Mouse (Mus musculus): ENCODE measurements around the gene Ptprd. TPM values are rescaled to one million over a fixed set of nuclear protein-coding genes. Genes with fewer than 3 reads are reported as not detected.
A peak's percentile ranks its signal among the peaks of the same experiment; 100 is the strongest.

The Ptprd gene
- polyA plus RNA-seq, 1 experiment from 2014 or later, result 4.0 TPM

- no peak overlapping the region; the same call in 1 of the 2 replicates for H3K4me2 ChIP-seq
- 0 out of 2 replicates have a peak, but pooled peaks have one; percentile 42 for ATAC-seq
- no peak overlapping the region for H3K9ac ChIP-seq
- H3K27me3 ChIP-seq (replicated peaks), result no peaks in the 10 kb centered on the region
- H3K9me3 ChIP-seq (replicated peaks), result no peaks in the 10 kb centered on the region
- no peaks in the 10 kb centered on the region for H3K4me1 ChIP-seq
- no peaks in the 10 kb centered on the region for H3K36me3 ChIP-seq
- no peak overlapping the region for H3K27ac ChIP-seq
- WGBS (ENCODE audit: insufficient replicate concordance), result 50% methylated on average over 3 of the region's 3 CpGs
- H3K4me3 ChIP-seq, result no peak overlapping the region
Measured at GRCm38 (mm10) chr4:76344059-76344458, 1867.7 kb downstream of the Ptprd start.

GRCm38 (mm10) chr4:76337926-76338325 lies 1873.8 kb downstream of the Ptprd start:
- H3K27ac ChIP-seq, result no peak overlapping the region
- no peaks in the 10 kb centered on the region for H3K27me3 ChIP-seq (replicated peaks)
- no peak overlapping the region for H3K4me2 ChIP-seq
- no peak overlapping the region for H3K4me3 ChIP-seq
- no peaks in the 10 kb centered on the region for H3K9me3 ChIP-seq (replicated peaks)
- H3K4me1 ChIP-seq, result no peaks in the 10 kb centered on the region
- no peaks in the 10 kb centered on the region for H3K36me3 ChIP-seq
- no peak for ATAC-seq
- no peak overlapping the region for H3K9ac ChIP-seq
- WGBS (ENCODE audit: insufficient replicate concordance), result 56% methylated on average over 1 of the region's 1 CpGs

- Histone ChIP-seq H3K27ac (no peak overlapping the region), H3K36me3 (no peaks in the 10 kb centered on the region), H3K9me3 (replicated peaks) (no peaks in the 10 kb centered on the region), H3K9ac (no peak overlapping the region), H3K4me2 (peak overlapping the region; percentile 33), H3K4me1 (no peaks in the 10 kb centered on the region), H3K27me3 (replicated peaks) (no peaks in the 10 kb centered on the region), H3K4me3 (no peak overlapping the region)
- WGBS (ENCODE audit: insufficient replicate concordance), result 33% methylated on average over 11 of the region's 11 CpGs
- ATAC-seq, result no peak
Measured at GRCm38 (mm10) chr4:76327346-76327745, 1884.4 kb downstream of the Ptprd start.

DNA sequence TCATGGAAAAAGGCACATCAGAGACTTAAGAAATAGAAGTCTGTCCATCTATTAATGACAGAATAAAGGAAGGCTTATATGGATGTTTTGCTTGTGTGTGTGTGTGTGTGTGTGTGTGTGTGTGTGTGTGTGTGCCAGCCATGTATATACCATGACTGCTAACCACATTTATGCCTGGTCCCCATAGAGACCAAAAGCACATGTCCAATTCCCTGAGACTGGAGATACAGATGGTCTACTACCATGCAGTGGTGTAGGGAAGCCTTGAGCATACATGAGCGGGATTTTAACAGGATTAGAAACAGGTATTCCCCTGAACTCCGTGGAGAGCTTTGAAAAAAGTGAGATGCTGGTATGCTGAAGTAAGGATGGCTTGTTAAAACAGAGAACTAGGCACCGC lies 1886.1 kb downstream of the Ptprd start:
- Histone ChIP-seq H3K4me3 (no peak overlapping the region), H3K9me3 (replicated peaks) (no peaks in the 10 kb centered on the region), H3K4me1 (no peaks in the 10 kb centered on the region), H3K4me2 (no peak overlapping the region), H3K36me3 (no peaks in the 10 kb centered on the region), H3K9ac (no peak overlapping the region), H3K27ac (no peak overlapping the region), H3K27me3 (replicated peaks) (no peaks in the 10 kb centered on the region)
- WGBS (ENCODE audit: insufficient replicate concordance), result 61% methylated on average over 3 of the region's 3 CpGs
- no peak for ATAC-seq

GRCm38 (mm10) chr4:76324928-76325327 lies 1886.8 kb downstream of the Ptprd start:
- Histone ChIP-seq H3K4me1 (no peaks in the 10 kb centered on the region), H3K27me3 (replicated peaks) (no peaks in the 10 kb centered on the region), H3K4me2 (no peak overlapping the region), H3K27ac (no peak overlapping the region), H3K4me3 (no peak overlapping the region), H3K9ac (no peak overlapping the region), H3K9me3 (replicated peaks) (no peaks in the 10 kb centered on the region), H3K36me3 (no peaks in the 10 kb centered on the region)
- WGBS (ENCODE audit: insufficient replicate concordance), result 73% methylated on average over 10 of the region's 10 CpGs
- no peak for ATAC-seq

DNA sequence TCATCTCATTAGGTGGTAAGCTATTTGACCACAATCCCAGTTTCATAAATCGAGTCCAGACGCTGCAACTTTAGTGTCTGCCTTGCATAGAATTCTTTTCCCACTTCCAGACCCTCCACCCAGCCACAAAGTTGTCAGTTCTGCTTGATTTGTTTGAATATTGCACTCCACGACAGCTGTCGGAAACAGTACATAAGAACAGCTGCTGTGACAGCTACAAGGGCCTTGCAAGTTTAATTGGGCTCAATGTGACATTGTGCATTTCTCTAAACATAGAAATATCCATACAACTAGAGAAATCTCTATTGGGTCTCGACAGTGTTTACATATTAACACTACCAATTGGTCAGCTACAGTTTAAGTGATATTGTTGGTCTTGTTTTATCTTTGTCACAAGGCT lies 1887.3 kb downstream of the Ptprd start:
- Histone ChIP-seq H3K4me3 (no peak overlapping the region), H3K27ac (no peak overlapping the region), H3K4me2 (no peak overlapping the region), H3K27me3 (replicated peaks) (no peaks in the 10 kb centered on the region), H3K4me1 (no peaks in the 10 kb centered on the region), H3K9ac (no peak overlapping the region), H3K9me3 (replicated peaks) (no peaks in the 10 kb centered on the region), H3K36me3 (no peaks in the 10 kb centered on the region)
- ATAC-seq, result no peak
- whole genome bisulfite sequencing (ENCODE audit: insufficient replicate concordance), result 64% methylated on average over 5 of the region's 5 CpGs

- Histone ChIP-seq H3K4me2 (no peak overlapping the region), H3K9ac (no peak overlapping the region), H3K27ac (no peak overlapping the region), H3K4me3 (no peak overlapping the region), H3K27me3 (replicated peaks) (no peaks in the 10 kb centered on the region), H3K4me1 (no peaks in the 10 kb centered on the region), H3K36me3 (no peaks in the 10 kb centered on the region), H3K9me3 (replicated peaks) (no peaks in the 10 kb centered on the region)
- 62% methylated on average over 4 of the region's 4 CpGs for WGBS (ENCODE audit: insufficient replicate concordance)
- no peak for ATAC-seq
Measured at GRCm38 (mm10) chr4:76319874-76320273, 1891.9 kb downstream of the Ptprd start.

GRCm38 (mm10) chr4:76315977-76316376 lies 1895.8 kb downstream of the Ptprd start:
- no peaks in the 10 kb centered on the region for H3K27me3 ChIP-seq (replicated peaks)
- no peak for ATAC-seq
- no peak overlapping the region for H3K4me3 ChIP-seq
- H3K4me1 ChIP-seq, result no peaks in the 10 kb centered on the region
- H3K9me3 ChIP-seq (replicated peaks), result no peaks in the 10 kb centered on the region
- WGBS (ENCODE audit: insufficient replicate concordance), result 55% methylated on average over 2 of the region's 2 CpGs
- H3K27ac ChIP-seq, result no peak overlapping the region
- H3K9ac ChIP-seq, result no peak overlapping the region
- H3K36me3 ChIP-seq, result no peaks in the 10 kb centered on the region
- H3K4me2 ChIP-seq, result no peak overlapping the region

- Histone ChIP-seq H3K4me1 (no peaks in the 10 kb centered on the region), H3K27ac (no peak overlapping the region), H3K36me3 (no peaks in the 10 kb centered on the region), H3K4me3 (no peak overlapping the region), H3K9ac (no peak overlapping the region), H3K27me3 (replicated peaks) (no peaks in the 10 kb centered on the region), H3K9me3 (replicated peaks) (no peaks in the 10 kb centered on the region), H3K4me2 (no peak overlapping the region)
- 67% methylated on average over 3 of the region's 3 CpGs for WGBS (ENCODE audit: insufficient replicate concordance)
- ATAC-seq, result no peak
Measured at GRCm38 (mm10) chr4:76313749-76314148, 1898.0 kb downstream of the Ptprd start.

DNA sequence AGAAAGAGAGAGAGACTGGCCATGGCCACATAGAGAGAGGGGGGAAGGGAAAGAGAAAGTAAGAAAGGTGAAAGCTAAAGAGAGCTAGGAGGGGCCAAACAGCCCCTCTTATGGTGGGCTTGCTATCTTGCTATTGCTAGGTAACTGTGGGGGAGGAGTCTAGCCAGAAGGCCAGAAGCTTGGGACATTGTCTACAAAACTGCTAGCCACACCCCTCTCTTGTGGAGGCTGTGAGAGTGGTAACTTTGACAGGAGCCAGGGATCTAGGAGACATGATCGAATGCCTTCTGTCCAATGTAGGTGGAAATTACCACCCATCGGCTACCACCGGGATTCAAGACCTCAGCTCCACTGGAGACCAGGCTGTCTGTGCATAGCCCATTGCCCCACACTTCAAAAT lies 1899.2 kb downstream of the Ptprd start:
- no peaks in the 10 kb centered on the region for H3K27me3 ChIP-seq (replicated peaks)
- H3K9me3 ChIP-seq (replicated peaks), result no peaks in the 10 kb centered on the region
- H3K27ac ChIP-seq, result no peak overlapping the region
- 77% methylated on average over 3 of the region's 3 CpGs for WGBS (ENCODE audit: insufficient replicate concordance)
- no peak overlapping the region for H3K4me3 ChIP-seq
- no peaks in the 10 kb centered on the region for H3K36me3 ChIP-seq
- H3K9ac ChIP-seq, result no peak overlapping the region
- no peak overlapping the region for H3K4me2 ChIP-seq
- no peak for ATAC-seq
- H3K4me1 ChIP-seq, result no peaks in the 10 kb centered on the region

- Histone ChIP-seq H3K27ac (no peak overlapping the region), H3K9ac (no peak overlapping the region), H3K4me3 (no peak overlapping the region), H3K4me2 (no peak overlapping the region), H3K9me3 (replicated peaks) (no peaks in the 10 kb centered on the region), H3K27me3 (replicated peaks) (no peaks in the 10 kb centered on the region), H3K36me3 (no peaks in the 10 kb centered on the region), H3K4me1 (no peaks in the 10 kb centered on the region)
- 81% methylated on average over 5 of the region's 5 CpGs for WGBS (ENCODE audit: insufficient replicate concordance)
- no peak for ATAC-seq
Measured at GRCm38 (mm10) chr4:76305987-76306386, 1905.8 kb downstream of the Ptprd start.

- H3K9me3 ChIP-seq (replicated peaks), result no peaks in the 10 kb centered on the region
- H3K27me3 ChIP-seq (replicated peaks), result no peaks in the 10 kb centered on the region
- H3K4me3 ChIP-seq, result no peak overlapping the region
- WGBS (ENCODE audit: insufficient replicate concordance), result 64% methylated on average over 3 of the region's 3 CpGs
- no peak for ATAC-seq
- no peaks in the 10 kb centered on the region for H3K4me1 ChIP-seq
- no peak overlapping the region for H3K4me2 ChIP-seq
- H3K36me3 ChIP-seq, result no peaks in the 10 kb centered on the region
- H3K9ac ChIP-seq, result no peak overlapping the region
- H3K27ac ChIP-seq, result no peak overlapping the region
Measured at GRCm38 (mm10) chr4:76297375-76297774, 1914.4 kb downstream of the Ptprd start.

- Histone ChIP-seq H3K4me3 (no peak overlapping the region), H3K9me3 (replicated peaks) (no peaks in the 10 kb centered on the region), H3K4me2 (no peak overlapping the region), H3K27me3 (replicated peaks) (no peaks in the 10 kb centered on the region), H3K36me3 (no peaks in the 10 kb centered on the region), H3K27ac (no peak overlapping the region), H3K9ac (no peak overlapping the region), H3K4me1 (no peaks in the 10 kb centered on the region)
- WGBS (ENCODE audit: insufficient replicate concordance), result 73% methylated on average over 8 of the region's 8 CpGs
- no peak for ATAC-seq
Measured at GRCm38 (mm10) chr4:76292733-76293357, 1918.9 kb downstream of the Ptprd start.
